Mouse (Mus musculus): ENCODE measurements around the gene Pif1. TPM values are rescaled to one million over a fixed set of nuclear protein-coding genes. Genes with fewer than 3 reads are reported as not detected.

Gene Pif1
- polyA plus RNA-seq, 1 experiment from 2014 or later = 10.2 TPM

- no peak for ATAC-seq
- WGBS = 9% methylated on average over 12 of the region's 12 CpGs
- Histone ChIP-seq H3K4me3 (replicated peaks; ENCODE audit: low read length) (no peak overlapping the region), H3K27me3 (replicated peaks; ENCODE audit: control insufficient read depth, insufficient read depth, low read length) (no peaks in the 10 kb centered on the region), H3K9me3 (ENCODE audit: control insufficient read depth, low read length) (no peaks in the 10 kb centered on the region), H3K27ac (ENCODE audit: low read length) (no peak overlapping the region), H3K4me1 (replicated peaks; ENCODE audit: control insufficient read depth, insufficient read depth, low read length) (no peaks in the 10 kb centered on the region), H3K9ac (replicated peaks; ENCODE audit: low read depth, low read length) (no peak overlapping the region), H3K4me2 (ENCODE audit: low read length) (no peak overlapping the region), H3K36me3 (ENCODE audit: control insufficient read depth, insufficient read depth) (no peaks in the 10 kb centered on the region)
Observed at GRCm38 (mm10) chr9:65641446-65642052, 54.6 kb downstream of the Pif1 start.

GRCm38 (mm10) chr9:65642546-65642945 is 55.6 kb downstream of the Pif1 start:
- H3K4me1 ChIP-seq (replicated peaks; ENCODE audit: control insufficient read depth, insufficient read depth, low read length) = no peaks in the 10 kb centered on the region
- no peak overlapping the region for H3K27ac ChIP-seq (ENCODE audit: low read length)
- H3K4me2 ChIP-seq (ENCODE audit: low read length) = no peak overlapping the region
- no peaks in the 10 kb centered on the region for H3K36me3 ChIP-seq (ENCODE audit: control insufficient read depth, insufficient read depth)
- no peaks in the 10 kb centered on the region for H3K9me3 ChIP-seq (ENCODE audit: control insufficient read depth, low read length)
- ATAC-seq = no peak
- no peaks in the 10 kb centered on the region for H3K27me3 ChIP-seq (replicated peaks; ENCODE audit: control insufficient read depth, insufficient read depth, low read length)
- H3K4me3 ChIP-seq (replicated peaks; ENCODE audit: low read length) = no peak overlapping the region
- H3K9ac ChIP-seq (replicated peaks; ENCODE audit: low read depth, low read length) = no peak overlapping the region

- Histone ChIP-seq H3K27me3 (replicated peaks; ENCODE audit: control insufficient read depth, insufficient read depth, low read length) (no peaks in the 10 kb centered on the region), H3K4me3 (replicated peaks; ENCODE audit: low read length) (no peak overlapping the region), H3K36me3 (ENCODE audit: control insufficient read depth, insufficient read depth) (no peaks in the 10 kb centered on the region), H3K4me1 (replicated peaks; ENCODE audit: control insufficient read depth, insufficient read depth, low read length) (no peaks in the 10 kb centered on the region), H3K27ac (ENCODE audit: low read length) (no peak overlapping the region), H3K9ac (replicated peaks; ENCODE audit: low read depth, low read length) (no peak overlapping the region), H3K4me2 (ENCODE audit: low read length) (no peak overlapping the region), H3K9me3 (ENCODE audit: control insufficient read depth, low read length) (no peaks in the 10 kb centered on the region)
- whole genome bisulfite sequencing = 92% methylated on average over 4 of the region's 4 CpGs
- ATAC-seq = no peak
Observed at GRCm38 (mm10) chr9:65644960-65645359, 58.0 kb downstream of the Pif1 start.

Other genes with a start within 250 kb of the Pif1 start
- gene Pdcd7, start 241.1 kb upstream of the Pif1 start, polyA plus RNA-seq (2015; fragmentation: Nextera tagmentation; extraction: Ambion mirVana) = 8.6 and 9.6 TPM in 2 replicates
- 0.31 and 0.98 TPM in 2 replicates for gene Ubap1l, start 226.1 kb upstream of the Pif1 start, polyA plus RNA-seq (2015; fragmentation: Nextera tagmentation; extraction: Ambion mirVana)
- gene Kbtbd13, start 195.5 kb upstream of the Pif1 start, polyA plus RNA-seq (2015; fragmentation: Nextera tagmentation; extraction: Ambion mirVana) = 0.81 and 1.2 TPM in 2 replicates
- 6.7 and 6.8 TPM in 2 replicates for gene Rasl12, start 188.7 kb upstream of the Pif1 start, polyA plus RNA-seq (2015; fragmentation: Nextera tagmentation; extraction: Ambion mirVana)
- not detected in 2 replicates for gene Slc51b, start 164.2 kb upstream of the Pif1 start, polyA plus RNA-seq (2015; fragmentation: Nextera tagmentation; extraction: Ambion mirVana)
- gene Mtfmt, start 151.4 kb upstream of the Pif1 start, polyA plus RNA-seq (2015; fragmentation: Nextera tagmentation; extraction: Ambion mirVana) = 22.7 and 23.5 TPM in 2 replicates
- gene Spg21, start 126.2 kb upstream of the Pif1 start, polyA plus RNA-seq (2015; fragmentation: Nextera tagmentation; extraction: Ambion mirVana) = 138 and 159 TPM in 2 replicates
- 0.24 and 0.46 TPM in 2 replicates for gene Ankdd1a, start 67.0 kb upstream of the Pif1 start, polyA plus RNA-seq (2015; fragmentation: Nextera tagmentation; extraction: Ambion mirVana)
- 4.7 and 5.7 TPM in 2 replicates for gene Plekho2, start 7.1 kb upstream of the Pif1 start, polyA plus RNA-seq (2015; fragmentation: Nextera tagmentation; extraction: Ambion mirVana)
- gene Rbpms2, start 42.5 kb downstream of the Pif1 start, polyA plus RNA-seq (2015; fragmentation: Nextera tagmentation; extraction: Ambion mirVana) = 3.2 and 3.4 TPM in 2 replicates
- gene Oaz2, start 80.8 kb downstream of the Pif1 start, polyA plus RNA-seq (2015; fragmentation: Nextera tagmentation; extraction: Ambion mirVana) = 345 and 364 TPM in 2 replicates
- 7.7 and 8.0 TPM in 2 replicates for gene Zfp609, start 240.4 kb downstream of the Pif1 start, polyA plus RNA-seq (2015; fragmentation: Nextera tagmentation; extraction: Ambion mirVana)

Data from forebrain, embryonic 16.5 days (tissue).